Mouse (Mus musculus): Measurements from ENCODE around the gene Csad. TPM values are rescaled to one million over a fixed set of nuclear protein-coding genes. Genes with fewer than 3 reads are reported as not detected.
A peak's percentile ranks its signal among the peaks of the same experiment; 100 is the strongest.

Csad gene
- total RNA-seq, 2 experiments from 2014 or later: 9.3 TPM; not detected in 1

GRCm38 (mm10) chr15:102207351-102207750, 2.8 kb upstream of the Csad start:
- no peak for ATAC-seq (replicated peaks; ENCODE audit: low FRiP score, poor library complexity, severe bottlenecking)

GRCm38 (mm10) chr15:102205779-102206178, 1.3 kb upstream of the Csad start:
- ATAC-seq (replicated peaks; ENCODE audit: low FRiP score, poor library complexity, severe bottlenecking): no peak

- peak; percentile 56 for ATAC-seq (replicated peaks; ENCODE audit: low FRiP score, poor library complexity, severe bottlenecking)
These were observed 616 bp downstream of the Csad start for GRCm38 (mm10) chr15:102203835-102204381.

DNA sequence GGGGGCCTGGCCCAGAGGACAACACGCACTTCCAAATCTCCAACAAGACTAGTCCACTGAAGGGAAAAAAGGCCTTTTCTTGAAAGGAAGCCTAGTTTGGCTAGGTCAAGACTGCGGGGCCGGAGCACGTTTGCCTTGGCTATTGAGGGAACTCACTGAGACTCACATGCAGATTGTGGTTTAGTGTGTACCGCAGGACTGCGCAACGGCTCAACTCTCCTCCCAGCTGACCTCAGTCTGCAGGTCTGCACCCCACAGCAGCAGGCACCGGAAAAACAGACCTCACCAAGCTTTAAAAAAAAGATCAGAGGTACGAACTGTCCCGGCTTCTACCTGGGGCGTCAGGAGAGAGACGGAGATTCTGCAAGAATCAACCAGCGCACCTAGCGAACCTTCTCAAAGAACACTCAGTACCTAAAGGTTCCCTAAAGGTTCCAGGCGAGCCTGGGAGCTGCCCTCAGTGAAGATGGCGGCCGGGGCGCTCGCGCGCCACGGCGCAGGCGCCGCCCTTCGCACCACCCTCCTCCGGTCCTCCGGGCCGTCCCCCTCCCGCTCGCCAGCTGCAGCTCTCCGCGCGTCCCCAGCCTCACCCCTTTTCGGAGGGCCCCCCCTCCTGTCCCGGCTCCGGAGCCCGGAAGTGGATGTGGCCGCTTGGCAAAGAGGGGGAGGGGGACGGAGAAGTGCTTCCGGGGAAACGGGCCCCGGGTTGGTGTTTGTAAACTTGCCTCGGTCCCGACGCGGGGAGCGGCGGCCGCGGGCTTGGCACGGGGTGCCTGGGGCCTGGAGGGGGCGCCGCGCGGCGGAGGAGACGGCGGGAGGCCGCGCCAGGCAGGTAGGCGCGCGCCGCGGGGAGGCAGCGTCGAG, 1.3 kb downstream of the Csad start, which contains the start of gene Zfp740:
Zfp740 (plus strand) TSS at position 279 of the 864 bp plus-strand sequence.
- peak; percentile 94 for ATAC-seq (replicated peaks; ENCODE audit: low FRiP score, poor library complexity, severe bottlenecking)

GRCm38 (mm10) chr15:102198841-102199240, 5.7 kb downstream of the Csad start:
- ATAC-seq (replicated peaks; ENCODE audit: low FRiP score, poor library complexity, severe bottlenecking): no peak

DNA sequence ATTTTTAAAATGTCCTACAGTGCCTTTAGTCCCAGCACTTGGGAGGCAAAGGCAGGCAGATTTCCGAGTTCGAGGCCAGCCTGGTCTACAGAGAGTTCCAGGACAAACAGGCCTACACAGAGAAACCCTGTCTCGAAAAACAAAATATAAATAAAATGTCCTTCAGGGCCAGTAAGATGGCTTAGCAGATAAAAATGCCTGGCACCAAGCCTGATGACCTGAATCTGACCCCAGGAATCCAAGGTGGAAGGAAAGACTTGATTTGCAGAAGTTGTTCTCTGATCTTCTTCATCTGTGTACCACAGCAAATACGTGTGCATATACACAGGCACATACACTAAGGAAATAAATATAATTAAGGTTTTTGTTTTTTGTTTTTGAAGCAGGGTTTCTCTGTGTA, 9.2 kb downstream of the Csad start:
- no peak for ATAC-seq (replicated peaks; ENCODE audit: low FRiP score, poor library complexity, severe bottlenecking)

DNA sequence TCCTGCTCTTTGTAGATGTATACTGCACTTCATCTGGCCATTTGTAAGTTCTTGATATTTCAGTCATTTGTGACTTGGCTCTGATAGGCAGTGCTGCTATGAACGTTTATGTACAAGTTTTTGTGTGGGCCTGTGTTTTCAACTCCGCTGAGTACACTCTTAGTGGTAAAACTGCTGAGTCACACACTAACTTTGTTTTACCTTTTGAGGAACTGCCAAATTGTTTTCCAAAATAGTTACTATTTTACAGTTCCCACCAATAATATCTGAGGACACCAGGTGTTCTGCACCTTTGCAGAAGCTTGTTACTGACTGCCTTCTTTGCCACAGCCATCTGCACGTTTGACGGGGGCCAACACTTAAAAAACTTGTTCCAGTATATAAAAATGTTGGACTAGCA, 10.1 kb downstream of the Csad start:
- no peak for ATAC-seq (replicated peaks; ENCODE audit: low FRiP score, poor library complexity, severe bottlenecking)

DNA sequence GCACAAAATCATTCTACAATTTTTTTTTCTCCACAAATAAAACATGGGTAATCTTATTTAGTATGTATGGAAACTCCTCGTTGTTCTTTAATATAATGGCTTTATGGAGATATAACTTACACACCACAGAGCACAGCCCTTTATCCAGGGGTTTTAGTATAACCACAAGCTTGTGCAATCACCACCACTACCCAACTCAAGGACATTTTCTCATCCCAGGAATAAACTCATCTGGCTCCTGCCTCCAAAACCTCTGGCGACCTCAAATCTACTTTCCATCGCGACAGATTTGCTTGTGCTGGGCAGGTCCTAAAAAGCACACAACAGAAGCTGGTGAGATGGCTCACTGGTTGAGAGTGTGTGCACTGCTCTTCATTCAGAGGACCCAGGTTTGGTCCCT, 10.9 kb downstream of the Csad start:
- ATAC-seq (replicated peaks; ENCODE audit: low FRiP score, poor library complexity, severe bottlenecking): no peak

DNA sequence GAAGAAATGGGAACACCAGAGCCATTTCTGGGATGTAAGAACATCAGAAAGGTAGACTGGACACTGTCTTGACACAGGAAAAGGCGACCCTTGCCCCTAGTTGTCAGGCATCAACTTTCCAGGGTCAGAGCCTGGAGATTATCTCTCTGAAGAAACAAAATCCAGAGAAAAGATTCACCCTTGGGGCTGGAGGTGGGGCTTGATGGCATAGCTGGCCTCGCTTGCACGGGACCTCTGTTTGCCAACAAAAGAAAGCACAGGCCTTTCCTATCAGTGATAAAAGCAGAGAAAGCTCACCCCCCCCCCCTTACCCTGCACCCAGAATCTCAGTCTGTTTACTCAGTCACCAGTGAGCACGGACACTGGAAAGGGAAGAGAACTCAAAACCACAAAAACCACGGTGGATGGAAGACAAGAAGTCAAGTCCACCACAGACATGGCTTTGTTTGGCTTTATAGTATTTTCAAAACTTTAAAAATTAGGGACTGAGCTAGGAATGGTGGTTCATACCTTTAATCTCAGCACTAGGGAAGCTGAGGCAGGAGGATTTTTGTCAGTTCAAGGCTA, 11.6 kb downstream of the Csad start:
- ATAC-seq (replicated peaks; ENCODE audit: low FRiP score, poor library complexity, severe bottlenecking): no peak

- no peak for ATAC-seq (replicated peaks; ENCODE audit: low FRiP score, poor library complexity, severe bottlenecking)
These were observed 12.2 kb downstream of the Csad start for GRCm38 (mm10) chr15:102192271-102192812.

DNA sequence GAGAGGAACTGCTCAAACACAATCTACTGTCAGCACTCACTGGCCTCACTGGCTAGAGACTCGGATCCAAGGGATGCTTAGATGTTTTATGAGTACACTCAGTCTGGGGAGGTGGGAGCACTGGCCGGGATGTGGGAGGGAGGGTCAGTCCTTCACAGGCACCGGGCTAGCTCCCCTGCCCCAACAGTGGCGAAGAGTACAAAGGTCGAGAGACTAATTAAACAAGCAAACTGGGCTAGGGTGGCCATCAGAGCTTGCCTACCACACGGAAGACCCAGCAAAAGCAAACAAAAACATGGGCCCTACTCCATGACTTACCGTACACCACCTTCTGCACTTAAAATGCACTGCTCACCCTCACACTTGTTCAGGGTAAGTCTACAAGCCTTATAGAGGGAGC, 12.8 kb downstream of the Csad start:
- ATAC-seq (replicated peaks; ENCODE audit: low FRiP score, poor library complexity, severe bottlenecking): no peak

- no peak for ATAC-seq (replicated peaks; ENCODE audit: low FRiP score, poor library complexity, severe bottlenecking)
These were observed 15.6 kb downstream of the Csad start for GRCm38 (mm10) chr15:102188883-102189282.

DNA sequence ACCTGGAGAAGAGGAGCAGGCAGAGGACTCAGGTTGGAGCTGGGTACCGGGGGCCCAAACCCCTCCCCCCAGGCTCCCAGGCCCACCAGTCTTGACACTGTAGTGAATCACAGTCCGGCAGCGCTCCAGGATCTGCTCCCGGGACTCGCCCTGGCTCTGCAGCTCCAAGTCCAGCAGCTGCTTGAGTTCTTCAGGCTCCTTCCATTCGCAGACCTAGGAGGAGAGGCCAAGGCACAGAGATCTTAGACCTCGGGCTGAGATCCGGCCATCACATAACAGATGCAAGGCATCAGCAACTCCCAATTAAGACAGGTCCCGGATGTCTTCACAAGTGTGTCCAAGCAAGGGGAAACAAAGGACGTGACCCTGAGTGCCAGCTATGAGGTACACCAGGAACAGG, 16.4 kb downstream of the Csad start:
- ATAC-seq (replicated peaks; ENCODE audit: low FRiP score, poor library complexity, severe bottlenecking): no peak

GRCm38 (mm10) chr15:102186239-102186638, 18.3 kb downstream of the Csad start:
- no peak for ATAC-seq (replicated peaks; ENCODE audit: low FRiP score, poor library complexity, severe bottlenecking)

DNA sequence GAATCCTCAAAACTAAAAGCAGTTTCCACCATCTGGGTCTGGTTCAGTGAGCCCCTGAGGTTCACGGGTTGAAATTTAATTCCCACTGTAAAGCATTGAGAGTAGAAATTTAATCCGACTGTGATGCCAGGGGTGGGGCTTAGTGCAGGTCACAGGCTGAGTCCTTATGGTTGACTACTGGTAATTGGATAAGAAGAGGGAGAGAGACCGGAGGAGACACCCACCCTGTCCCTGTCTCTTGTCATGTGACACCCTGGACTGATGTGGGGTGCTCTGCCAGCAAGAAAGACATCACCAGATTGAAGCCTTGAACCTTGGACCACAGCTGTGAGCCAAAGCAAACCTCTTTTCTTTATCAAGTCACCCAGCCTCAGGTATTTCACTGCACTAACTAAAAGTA, 21.4 kb downstream of the Csad start:
- no peak for ATAC-seq (replicated peaks; ENCODE audit: low FRiP score, poor library complexity, severe bottlenecking)

DNA sequence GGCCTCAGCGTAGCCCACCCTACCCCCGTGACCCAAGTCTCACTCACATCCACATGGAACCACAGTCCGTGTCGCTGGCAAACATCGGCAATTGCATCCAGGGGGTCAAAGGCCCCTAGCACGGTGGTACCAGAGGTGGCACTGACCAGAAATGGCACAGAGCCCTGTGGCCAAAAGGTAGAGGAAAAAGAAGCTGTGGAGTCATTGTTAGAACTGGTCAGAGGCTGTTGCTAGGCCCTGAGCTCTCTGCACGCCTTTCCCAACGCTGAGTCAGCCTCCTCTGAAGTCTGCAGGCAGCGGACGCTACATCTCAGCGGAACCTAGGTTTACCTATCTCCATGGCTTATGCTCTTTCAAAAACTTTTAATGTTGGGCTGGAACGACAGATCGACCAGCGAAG, 24.6 kb downstream of the Csad start:
- no peak for ATAC-seq (replicated peaks; ENCODE audit: low FRiP score, poor library complexity, severe bottlenecking)

DNA sequence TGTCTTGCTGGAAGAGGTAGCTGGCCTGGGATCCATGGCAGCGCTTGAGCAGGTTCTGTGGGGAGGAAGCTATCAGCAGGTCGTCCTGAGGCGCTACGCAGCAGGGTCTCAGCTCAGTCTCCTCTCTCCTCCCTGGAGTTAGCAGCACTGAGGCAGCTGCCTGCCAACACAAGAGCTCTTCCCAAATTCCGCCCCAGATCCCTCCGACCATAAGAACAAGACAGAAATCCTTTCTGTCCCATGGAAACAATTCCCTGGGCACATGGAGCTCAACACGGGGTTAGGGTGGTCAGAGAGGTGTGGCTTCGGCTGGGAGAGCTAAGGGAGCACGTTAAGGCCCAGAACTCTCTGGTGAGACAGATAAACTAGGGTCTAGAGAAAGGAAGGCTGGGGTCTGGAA, 25.4 kb downstream of the Csad start:
- ATAC-seq (replicated peaks; ENCODE audit: low FRiP score, poor library complexity, severe bottlenecking): no peak

DNA sequence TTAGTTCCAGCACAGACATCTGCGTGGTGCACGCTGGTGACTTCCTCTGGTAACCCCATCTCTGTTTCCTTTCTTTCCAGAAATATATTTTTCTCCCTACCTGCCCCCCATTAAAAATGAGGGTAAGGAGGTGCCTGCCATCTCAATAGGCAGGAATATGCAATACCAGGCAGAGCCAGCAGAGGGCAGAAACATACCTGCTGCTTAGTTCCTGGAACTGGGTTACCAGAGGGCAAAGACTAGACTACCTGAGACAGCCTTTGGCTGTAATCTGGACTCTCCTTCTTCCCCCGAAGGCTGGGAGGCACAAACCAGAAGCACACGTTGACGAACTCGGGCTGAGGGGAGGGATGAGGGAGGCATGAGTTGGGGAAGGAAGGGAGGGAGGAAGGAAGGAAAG, 26.2 kb downstream of the Csad start:
- ATAC-seq (replicated peaks; ENCODE audit: low FRiP score, poor library complexity, severe bottlenecking): peak; percentile 75

DNA sequence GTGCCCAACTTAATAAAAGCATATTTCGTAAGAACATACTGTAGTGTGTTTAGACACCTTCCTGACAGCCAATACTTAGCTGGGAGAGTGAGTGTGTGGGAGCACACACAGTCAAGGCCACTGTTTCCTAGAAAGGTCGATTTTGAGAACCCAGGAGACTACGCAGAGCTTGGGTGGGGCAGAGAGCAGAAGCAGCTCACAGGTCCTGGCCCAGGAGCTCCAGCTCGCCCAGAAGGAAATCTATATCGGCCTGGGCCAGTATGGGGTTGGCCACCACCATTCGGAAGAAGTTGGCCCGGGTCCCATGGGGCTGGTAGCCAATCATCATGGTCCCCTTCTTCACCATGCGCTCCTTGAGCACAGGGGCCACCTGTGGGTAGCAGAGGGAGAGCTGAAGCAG, 27.1 kb downstream of the Csad start:
- no peak for ATAC-seq (replicated peaks; ENCODE audit: low FRiP score, poor library complexity, severe bottlenecking)

GRCm38 (mm10) chr15:102176571-102177316, 27.8 kb downstream of the Csad start:
- no peak for ATAC-seq (replicated peaks; ENCODE audit: low FRiP score, poor library complexity, severe bottlenecking)
